Mouse (Mus musculus) ES-CJ7 (cell line): ENCODE data around the gene Gm5414.

Experiments
- DNase-seq: peaks from one replicate; pipeline ENCODE4 v3.0.0; 2011; ENCODE audit warnings: low read depth, low spot score

Gene Gm5414

GRCm38 (mm10) chr15:101627884-101628283, at the start of gene Gm5414:
Gene Gm5414, minus strand, starts transcription at chr15:101628188.
- DNase-seq = no peak

- no peak for DNase-seq
These were observed 48.0 kb upstream of the Gm5414 start for GRCm38 (mm10) chr15:101675978-101676377.

- no peak for DNase-seq
These were observed 24.8 kb upstream of the Gm5414 start for GRCm38 (mm10) chr15:101652736-101653265.

- no peak for DNase-seq
These were observed 19.3 kb upstream of the Gm5414 start, which contains the start of gene Gm5478 for GRCm38 (mm10) chr15:101647280-101647679. Gene Gm5478, minus strand, starts transcription at chr15:101647380.

- DNase-seq = no peak
These were observed 28.9 kb downstream of the Gm5414 start for GRCm38 (mm10) chr15:101599123-101599522.

- DNase-seq = peak; percentile 65
These were observed 39.8 kb downstream of the Gm5414 start for GRCm38 (mm10) chr15:101588216-101588615.

GRCm38 (mm10) chr15:101584456-101584855, 43.5 kb downstream of the Gm5414 start:
- no peak for DNase-seq

- no peak for DNase-seq
These were observed 44.6 kb downstream of the Gm5414 start for GRCm38 (mm10) chr15:101583211-101583965.

GRCm38 (mm10) chr15:101581701-101582100, 46.3 kb downstream of the Gm5414 start:
- no peak for DNase-seq

GRCm38 (mm10) chr15:101575506-101575905, 52.5 kb downstream of the Gm5414 start:
- DNase-seq = no peak
